In genomic region chr5:131457999-131458398, GRCm38 (mm10) we compare ENCODE assay signal across 13 mouse cellular contexts.
DNase-seq lines count a peak whose midpoint lies in the region; ATAC-seq and TF ChIP-seq lines count a peak whose summit lies in the region.
"Had no signal": no experiment of that assay in that cellular context is flagged by ENCODE, and none has a peak within 500 bp of the region (broad histone marks: within the 10 kb centered on the region; RNA-seq: fewer than 3 reads in every experiment).

No protein-coding gene starts in this region.

- H3K4me2 ChIP-seq in forebrain, embryonic 12.5 days = no peak overlapping the region
- no peak overlapping the region for H3K4me2 ChIP-seq in forebrain, embryonic 11.5 days (ENCODE audit: low read depth, low read length, severe bottlenecking)
- no peak overlapping the region for H3K4me2 ChIP-seq in hindbrain, embryonic 14.5 days (replicated peaks)
- H3K4me2 ChIP-seq: heart, embryonic 12.5 days; kidney, embryonic 15.5 days; neural tube, embryonic 12.5 days had no signal

- H3K4me3 ChIP-seq in forebrain, embryonic 12.5 days (replicated peaks) = no peak overlapping the region
- H3K4me3 ChIP-seq in forebrain, embryonic 11.5 days (ENCODE audit: low read depth, low read length) = no peak overlapping the region
- H3K4me3 ChIP-seq in hindbrain, embryonic 14.5 days (replicated peaks; ENCODE audit: low read length) = no peak overlapping the region
- H3K4me3 ChIP-seq in kidney, adult 2 months (ENCODE audit: insufficient read depth, low read depth, low read length) = no peak overlapping the region
- H3K4me3 ChIP-seq: heart, embryonic 12.5 days; kidney, embryonic 15.5 days; neural tube, embryonic 12.5 days had no signal

- WGBS in forebrain, embryonic 12.5 days = 50% methylated on average over 7 of the region's 7 CpGs
- 69% methylated on average over 7 of the region's 7 CpGs for WGBS in forebrain, embryonic 11.5 days
- WGBS in hindbrain, embryonic 14.5 days = 50% methylated on average over 7 of the region's 7 CpGs
- 88% methylated on average over 7 of the region's 7 CpGs for WGBS in kidney, adult 2 months

- no peaks in the 10 kb centered on the region for H3K9me3 ChIP-seq in forebrain, embryonic 12.5 days
- H3K9me3 ChIP-seq in forebrain, embryonic 11.5 days (ENCODE audit: control insufficient read depth, low read length) = no peaks in the 10 kb centered on the region
- H3K9me3 ChIP-seq in hindbrain, embryonic 14.5 days (ENCODE audit: control insufficient read depth, low read length) = no peaks in the 10 kb centered on the region
- H3K9me3 ChIP-seq: heart, embryonic 12.5 days; kidney, embryonic 15.5 days; neural tube, embryonic 12.5 days had no signal

- DNase-seq in forebrain, embryonic 11.5 days (ENCODE audit: low spot score) = no peak
- peak; percentile 1 for DNase-seq in Muller cell, postnatal 12 days (ENCODE audit: inconsistent ontology term)
- no peak for DNase-seq in hindbrain, embryonic 14.5 days (ENCODE audit: low spot score)
- peak; percentile 62 to 67 for DNase-seq in layer of hippocampus, postnatal 10 days (ENCODE audit: low spot score in 2 of 2)
- no peak for DNase-seq in kidney, adult 2 months
- DNase-seq in kidney, postnatal 25 days = no peak
- DNase-seq in spleen, postnatal 10 days (ENCODE audit: low spot score in 2 of 2) = no peak
- DNase-seq: cerebellum, postnatal 25 days; lung, postnatal 10 days had no signal

- H3K9ac ChIP-seq in forebrain, embryonic 12.5 days = no peak overlapping the region
- no peak overlapping the region for H3K9ac ChIP-seq in forebrain, embryonic 11.5 days (ENCODE audit: low read length)
- no peak overlapping the region for H3K9ac ChIP-seq in hindbrain, embryonic 14.5 days
- H3K9ac ChIP-seq: heart, embryonic 12.5 days; kidney, embryonic 15.5 days; neural tube, embryonic 12.5 days had no signal

- H3K36me3 ChIP-seq in forebrain, embryonic 12.5 days (replicated peaks) = peaks cover 95% of the 10 kb centered on the region
- H3K36me3 ChIP-seq in forebrain, embryonic 11.5 days (ENCODE audit: control insufficient read depth, insufficient read depth, low read length) = peaks cover 22% of the 10 kb centered on the region
- H3K36me3 ChIP-seq in hindbrain, embryonic 14.5 days (replicated peaks; ENCODE audit: control insufficient read depth, insufficient read depth) = peaks cover 87% of the 10 kb centered on the region
- no peaks in the 10 kb centered on the region; the same call in 1 of the 2 replicates for H3K36me3 ChIP-seq in kidney, adult 2 months (ENCODE audit: control insufficient read depth, insufficient read depth, low read length)

- no peaks in the 10 kb centered on the region for H3K27me3 ChIP-seq in forebrain, embryonic 12.5 days
- no peaks in the 10 kb centered on the region for H3K27me3 ChIP-seq in forebrain, embryonic 11.5 days (ENCODE audit: control insufficient read depth, insufficient read depth, low read length)
- H3K27me3 ChIP-seq in hindbrain, embryonic 14.5 days (ENCODE audit: control insufficient read depth, insufficient read depth, low read length) = no peaks in the 10 kb centered on the region
- H3K27me3 ChIP-seq in kidney, adult 2 months (replicated peaks; ENCODE audit: control insufficient read depth, insufficient read depth, low read length) = no peaks in the 10 kb centered on the region
- H3K27me3 ChIP-seq: heart, embryonic 12.5 days; kidney, embryonic 15.5 days; neural tube, embryonic 12.5 days had no signal

- peak; percentile 46; the same call in 1 of the 2 replicates for ATAC-seq in forebrain, embryonic 12.5 days (ENCODE audit: low FRiP score)
- ATAC-seq in forebrain, embryonic 11.5 days (replicated peaks; ENCODE audit: low FRiP score) = no peak
- peak; percentile 65; the same call in 1 of the 2 replicates for ATAC-seq in hindbrain, embryonic 14.5 days (ENCODE audit: low FRiP score)

- H3K4me1 ChIP-seq in forebrain, embryonic 12.5 days = peaks cover 23% of the 10 kb centered on the region
- H3K4me1 ChIP-seq in forebrain, embryonic 11.5 days (replicated peaks; ENCODE audit: control insufficient read depth, insufficient read depth, low read length) = no peaks in the 10 kb centered on the region
- H3K4me1 ChIP-seq in hindbrain, embryonic 14.5 days (replicated peaks; ENCODE audit: control insufficient read depth, insufficient read depth, low read length) = peaks cover 2% of the 10 kb centered on the region; the same call in 1 of the 2 replicates
- H3K4me1 ChIP-seq in kidney, adult 2 months (ENCODE audit: control insufficient read depth, insufficient read depth, low read length) = no peaks in the 10 kb centered on the region
- H3K4me1 ChIP-seq: heart, embryonic 12.5 days; kidney, embryonic 15.5 days; neural tube, embryonic 12.5 days had no signal

- peak overlapping the region; percentile 71 for H3K27ac ChIP-seq in forebrain, embryonic 12.5 days
- no peak overlapping the region for H3K27ac ChIP-seq in forebrain, embryonic 11.5 days (ENCODE audit: low read depth, low read length)
- H3K27ac ChIP-seq in hindbrain, embryonic 14.5 days = peak overlapping the region; percentile 34; the same call in 1 of the 2 replicates
- H3K27ac ChIP-seq in kidney, adult 2 months (ENCODE audit: insufficient read depth, low read depth, low read length) = no peak overlapping the region
- H3K27ac ChIP-seq: kidney, embryonic 15.5 days; neural tube, embryonic 12.5 days had no signal

- TF ChIP-seq POLR2A in kidney, adult 2 months (IDR thresholded peaks at IDR 0.05; ENCODE audit: low read depth, low read length) = no peak

- TF ChIP-seq CTCF in kidney, adult 2 months (conservative IDR thresholded peaks at IDR 0.05; ENCODE audit: insufficient read depth, insufficient read length, low read depth, low read length) = no peak

Comparison
In these comparisons a context has a peak if more than half of its experiments do, and no peak if none do; other contexts are left out.
1. H3K27ac ChIP-seq: peak in forebrain, embryonic 12.5 days (single experiment) and hindbrain, embryonic 14.5 days (single experiment); none in forebrain, embryonic 11.5 days (single experiment) and kidney, adult 2 months (single experiment).
2. DNase-seq: peak in Muller cell, postnatal 12 days (single experiment) and layer of hippocampus, postnatal 10 days (2 of 2); none in forebrain, embryonic 11.5 days (single experiment), hindbrain, embryonic 14.5 days (single experiment), kidney, adult 2 months (single experiment), kidney, postnatal 25 days (0 of 2) and spleen, postnatal 10 days (0 of 2).